21 mouse cellular contexts compared by ENCODE assay signal in the genomic region with DNA sequence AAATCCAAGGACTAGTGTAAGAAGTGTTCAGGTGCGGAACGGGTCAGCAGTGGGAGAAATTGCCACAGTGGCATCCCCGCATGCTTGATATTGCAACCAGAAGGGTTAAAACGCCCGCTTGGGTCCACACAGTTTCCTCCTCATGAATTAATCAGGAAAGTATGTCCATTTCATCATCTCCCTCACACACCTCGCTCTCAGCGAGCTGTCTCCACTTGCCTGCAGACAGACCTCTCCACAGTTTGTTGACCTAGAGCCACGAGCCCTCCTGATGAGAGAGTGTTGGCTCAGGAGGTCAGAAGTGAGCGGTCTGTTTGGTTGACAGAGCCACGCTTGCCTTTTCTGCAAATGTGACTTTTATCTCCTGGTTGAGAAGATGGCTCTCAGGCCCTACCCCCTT.
DNase-seq lines count a peak whose midpoint lies in the region; ATAC-seq and TF ChIP-seq lines count a peak whose summit lies in the region.
"Had no signal": no experiment of that assay in that cellular context is flagged by ENCODE, and none has a peak within 500 bp of the region (broad histone marks: within the 10 kb centered on the region; RNA-seq: fewer than 3 reads in every experiment).

No protein-coding gene starts in this region.

- H3K9ac ChIP-seq in liver, embryonic 12.5 days = no peak overlapping the region
- no peak overlapping the region for H3K9ac ChIP-seq in liver, embryonic 16.5 days (ENCODE audit: low read depth, low read length)
- H3K9ac ChIP-seq: forebrain, embryonic 13.5 days; forebrain, postnatal 0 days; hindbrain, embryonic 12.5 days had no signal

- H3K4me1 ChIP-seq in E14TG2a.4 (replicated peaks; ENCODE audit: low read depth, low read length) = peaks cover 7% of the 10 kb centered on the region
- H3K4me1 ChIP-seq in liver, embryonic 12.5 days = no peaks in the 10 kb centered on the region
- no peaks in the 10 kb centered on the region for H3K4me1 ChIP-seq in liver, embryonic 16.5 days (ENCODE audit: control insufficient read depth, low read depth, low read length)
- H3K4me1 ChIP-seq: forebrain, embryonic 13.5 days; hindbrain, embryonic 12.5 days had no signal

- TF ChIP-seq CTCF in E14TG2a.4 (conservative IDR thresholded peaks at IDR 0.05; ENCODE audit: low read length) = no peak
- no peak for TF ChIP-seq CTCF in gastrocnemius, adult 2 months (IDR thresholded peaks at IDR 0.05)

- intact Hi-C loops in gastrocnemius, adult 2 months (cut with DNase I) = no loop called here

- H3K4me2 ChIP-seq in liver, embryonic 12.5 days = peak overlapping the region; percentile 4; the same call in 1 of the 2 replicates
- H3K4me2 ChIP-seq in liver, embryonic 16.5 days (ENCODE audit: low read depth, low read length) = no peak overlapping the region
- H3K4me2 ChIP-seq: forebrain, embryonic 13.5 days; hindbrain, embryonic 12.5 days had no signal

- H3K9me3 ChIP-seq in E14TG2a.4 (ENCODE audit: low read length) = no peaks in the 10 kb centered on the region
- H3K9me3 ChIP-seq in liver, embryonic 12.5 days (replicated peaks) = no peaks in the 10 kb centered on the region
- H3K9me3 ChIP-seq in liver, embryonic 16.5 days (replicated peaks; ENCODE audit: control insufficient read depth, low read length) = no peaks in the 10 kb centered on the region
- H3K9me3 ChIP-seq: embryonic facial prominence, embryonic 10.5 days; forebrain, embryonic 13.5 days; heart, embryonic 10.5 days; hindbrain, embryonic 12.5 days had no signal

- H3K4me3 ChIP-seq in E14TG2a.4 (replicated peaks; ENCODE audit: low read length) = 0 out of 2 replicates have a peak overlapping the region, but pooled peaks have one; percentile 27
- H3K4me3 ChIP-seq in liver, embryonic 12.5 days = no peak overlapping the region
- H3K4me3 ChIP-seq in liver, embryonic 16.5 days (ENCODE audit: low read depth, low read length) = no peak overlapping the region
- no peak overlapping the region for H3K4me3 ChIP-seq in gastrocnemius, adult 2 months
- H3K4me3 ChIP-seq: embryonic facial prominence, embryonic 10.5 days; forebrain, embryonic 13.5 days; heart, embryonic 10.5 days; hindbrain, embryonic 12.5 days had no signal

- WGBS in liver, embryonic 12.5 days (ENCODE audit: insufficient replicate concordance) = 66% methylated on average over 10 of the region's 10 CpGs
- WGBS in liver, embryonic 16.5 days (ENCODE audit: insufficient replicate concordance) = 65% methylated on average over 10 of the region's 10 CpGs

- peak; percentile 88 for DNase-seq in heart, adult 11 months
- DNase-seq in heart, adult 9 months (ENCODE audit: low spot score in 2 of 2) = no peak
- no peak for DNase-seq in gastrocnemius, adult 2 months
- no peak for DNase-seq in adrenal gland, postnatal 36 days
- DNase-seq: adrenal gland, postnatal 14 days; B cell, adult 2 months; cerebellum, adult 18-20 months; cerebellum, postnatal 10 days; forebrain, postnatal 0 days; gastrocnemius, postnatal 25 days; heart, postnatal 10 days; heart, postnatal 4 days had no signal

- H3K27ac ChIP-seq in liver, embryonic 12.5 days = no peak overlapping the region
- H3K27ac ChIP-seq in liver, embryonic 16.5 days (ENCODE audit: low read length) = no peak overlapping the region
- H3K27ac ChIP-seq in gastrocnemius, adult 2 months = no peak overlapping the region
- H3K27ac ChIP-seq: embryonic facial prominence, embryonic 10.5 days; forebrain, embryonic 13.5 days; heart, embryonic 10.5 days; hindbrain, embryonic 12.5 days had no signal

- H3K36me3 ChIP-seq in E14TG2a.4 (ENCODE audit: insufficient read depth, low read length) = no peaks in the 10 kb centered on the region
- no peaks in the 10 kb centered on the region for H3K36me3 ChIP-seq in liver, embryonic 12.5 days
- no peaks in the 10 kb centered on the region for H3K36me3 ChIP-seq in liver, embryonic 16.5 days (ENCODE audit: control insufficient read depth, insufficient read depth)
- H3K36me3 ChIP-seq: embryonic facial prominence, embryonic 10.5 days; heart, embryonic 10.5 days; hindbrain, embryonic 12.5 days had no signal

- 0 out of 2 replicates have a peak, but pooled peaks cover 6% of the 10 kb centered on the region for H3K27me3 ChIP-seq in E14TG2a.4 (ENCODE audit: insufficient read depth, low read length)
- no peaks in the 10 kb centered on the region for H3K27me3 ChIP-seq in liver, embryonic 12.5 days (replicated peaks)
- no peaks in the 10 kb centered on the region for H3K27me3 ChIP-seq in liver, embryonic 16.5 days (ENCODE audit: control insufficient read depth, insufficient read depth, low read depth, low read length)
- H3K27me3 ChIP-seq: forebrain, embryonic 13.5 days; hindbrain, embryonic 12.5 days had no signal

- ATAC-seq in liver, embryonic 12.5 days = peak; percentile 46; the same call in 1 of the 2 replicates
- ATAC-seq in liver, embryonic 16.5 days (ENCODE audit: low read depth) = peak; percentile 87
- no peak for ATAC-seq in inflammation-experienced regulatory T-cells, adult 6 months
- ATAC-seq: CD4-positive, CD25-positive, alpha-beta regulatory T cell, adult 4 months; forebrain, embryonic 13.5 days; forebrain, postnatal 0 days had no signal
